Mouse (Mus musculus): Measurements from ENCODE around the gene Pcsk4. TPM values are rescaled to one million over a fixed set of nuclear protein-coding genes. Genes with fewer than 3 reads are reported as not detected.
A peak's percentile ranks its signal among the peaks of the same experiment; 100 is the strongest.

Pcsk4 gene
- polyA plus RNA-seq, 1 experiment from 2014 or later = 8.6 TPM

- no peak for ATAC-seq (ENCODE audit: low FRiP score, low TSS enrichment)
- H3K36me3 ChIP-seq (ENCODE audit: insufficient read depth, low read length) = no peaks in the 10 kb centered on the region
- no peak overlapping the region for H3K4me3 ChIP-seq (ENCODE audit: low read length)
- no peak overlapping the region for H3K27ac ChIP-seq (ENCODE audit: low read length)
- no peak overlapping the region for H3K4me2 ChIP-seq (replicated peaks; ENCODE audit: low read depth, low read length)
- no peak overlapping the region for H3K9ac ChIP-seq (replicated peaks; ENCODE audit: low read length)
- H3K4me1 ChIP-seq (ENCODE audit: insufficient read depth, low read length) = peaks cover 22% of the 10 kb centered on the region
- no peaks in the 10 kb centered on the region for H3K27me3 ChIP-seq (ENCODE audit: insufficient read depth, low read length)
- no peaks in the 10 kb centered on the region for H3K9me3 ChIP-seq (ENCODE audit: low read length)
- 78% methylated on average over 21 of the region's 21 CpGs for WGBS
Observed at GRCm38 (mm10) chr10:80325045-80325444, 4.3 kb downstream of the Pcsk4 start.

GRCm38 (mm10) chr10:80324120-80325037 lies 4.9 kb downstream of the Pcsk4 start:
- Histone ChIP-seq H3K4me1 (ENCODE audit: insufficient read depth, low read length) (peaks cover 27% of the 10 kb centered on the region), H3K9ac (replicated peaks; ENCODE audit: low read length) (no peak overlapping the region; the same call in 1 of the 2 replicates), H3K4me2 (replicated peaks; ENCODE audit: low read depth, low read length) (peak overlapping the region; percentile 98), H3K36me3 (ENCODE audit: insufficient read depth, low read length) (no peaks in the 10 kb centered on the region), H3K27me3 (ENCODE audit: insufficient read depth, low read length) (no peaks in the 10 kb centered on the region), H3K27ac (ENCODE audit: low read length) (no peak overlapping the region), H3K4me3 (ENCODE audit: low read length) (peak overlapping the region; percentile 67; the same call in 1 of the 2 replicates), H3K9me3 (ENCODE audit: low read length) (no peaks in the 10 kb centered on the region)
- ATAC-seq (ENCODE audit: low FRiP score, low TSS enrichment) = no peak
- 81% methylated on average over 17 of the region's 17 CpGs for WGBS

- peak; percentile 43 for ATAC-seq (ENCODE audit: low FRiP score, low TSS enrichment)
- 0 out of 2 replicates have a peak overlapping the region, but pooled peaks have one; percentile 18 for H3K27ac ChIP-seq (ENCODE audit: low read length)
- peak overlapping the region; percentile 67 for H3K4me3 ChIP-seq (ENCODE audit: low read length)
- peaks cover 25% of the 10 kb centered on the region for H3K4me1 ChIP-seq (ENCODE audit: insufficient read depth, low read length)
- H3K27me3 ChIP-seq (ENCODE audit: insufficient read depth, low read length) = no peaks in the 10 kb centered on the region
- peak overlapping the region; percentile 98 for H3K4me2 ChIP-seq (replicated peaks; ENCODE audit: low read depth, low read length)
- H3K9ac ChIP-seq (replicated peaks; ENCODE audit: low read length) = peak overlapping the region; percentile 73
- H3K36me3 ChIP-seq (ENCODE audit: insufficient read depth, low read length) = 0 out of 2 replicates have a peak, but pooled peaks cover 4% of the 10 kb centered on the region
- WGBS = under 1% methylated on average over 40 of the region's 46 CpGs
- H3K9me3 ChIP-seq (ENCODE audit: low read length) = no peaks in the 10 kb centered on the region
Observed at GRCm38 (mm10) chr10:80323261-80324119, 5.8 kb downstream of the Pcsk4 start.

GRCm38 (mm10) chr10:80322811-80323211 lies 6.5 kb downstream of the Pcsk4 start:
- H3K4me2 ChIP-seq (replicated peaks; ENCODE audit: low read depth, low read length) = peak overlapping the region; percentile 98
- H3K27me3 ChIP-seq (ENCODE audit: insufficient read depth, low read length) = no peaks in the 10 kb centered on the region; the same call in 1 of the 2 replicates
- peak; percentile 7; the same call in 1 of the 2 replicates for ATAC-seq (ENCODE audit: low FRiP score, low TSS enrichment)
- H3K4me3 ChIP-seq (ENCODE audit: low read length) = peak overlapping the region; percentile 67
- no peaks in the 10 kb centered on the region for H3K9me3 ChIP-seq (ENCODE audit: low read length)
- H3K27ac ChIP-seq (ENCODE audit: low read length) = no peak overlapping the region
- WGBS = 3% methylated on average over 28 of the region's 28 CpGs
- peaks cover 25% of the 10 kb centered on the region for H3K4me1 ChIP-seq (ENCODE audit: insufficient read depth, low read length)
- H3K36me3 ChIP-seq (ENCODE audit: insufficient read depth, low read length) = 0 out of 2 replicates have a peak, but pooled peaks cover 4% of the 10 kb centered on the region
- H3K9ac ChIP-seq (replicated peaks; ENCODE audit: low read length) = peak overlapping the region; percentile 73

- Histone ChIP-seq H3K36me3 (ENCODE audit: insufficient read depth, low read length) (0 out of 2 replicates have a peak, but pooled peaks cover 4% of the 10 kb centered on the region), H3K27me3 (ENCODE audit: insufficient read depth, low read length) (peaks cover 7% of the 10 kb centered on the region; the same call in 1 of the 2 replicates), H3K4me1 (ENCODE audit: insufficient read depth, low read length) (peaks cover 25% of the 10 kb centered on the region), H3K4me2 (replicated peaks; ENCODE audit: low read depth, low read length) (peak overlapping the region; percentile 98), H3K27ac (ENCODE audit: low read length) (no peak overlapping the region), H3K4me3 (ENCODE audit: low read length) (peak overlapping the region; percentile 67; the same call in 1 of the 2 replicates), H3K9me3 (ENCODE audit: low read length) (no peaks in the 10 kb centered on the region), H3K9ac (replicated peaks; ENCODE audit: low read length) (no peak overlapping the region)
- ATAC-seq (ENCODE audit: low FRiP score, low TSS enrichment) = no peak
- WGBS = 91% methylated on average over 21 of the region's 21 CpGs
Observed at GRCm38 (mm10) chr10:80321670-80322581, 7.4 kb downstream of the Pcsk4 start.

GRCm38 (mm10) chr10:80321014-80321669 lies 8.2 kb downstream of the Pcsk4 start:
- Histone ChIP-seq H3K4me1 (ENCODE audit: insufficient read depth, low read length) (peaks cover 25% of the 10 kb centered on the region), H3K9me3 (ENCODE audit: low read length) (no peaks in the 10 kb centered on the region), H3K4me3 (ENCODE audit: low read length) (no peak overlapping the region), H3K36me3 (ENCODE audit: insufficient read depth, low read length) (0 out of 2 replicates have a peak, but pooled peaks cover 4% of the 10 kb centered on the region), H3K27me3 (ENCODE audit: insufficient read depth, low read length) (peaks cover 15% of the 10 kb centered on the region), H3K9ac (replicated peaks; ENCODE audit: low read length) (no peak overlapping the region), H3K4me2 (replicated peaks; ENCODE audit: low read depth, low read length) (no peak overlapping the region), H3K27ac (ENCODE audit: low read length) (no peak overlapping the region)
- 74% methylated on average over 6 of the region's 6 CpGs for WGBS
- ATAC-seq (ENCODE audit: low FRiP score, low TSS enrichment) = no peak

- Histone ChIP-seq H3K9me3 (ENCODE audit: low read length) (no peaks in the 10 kb centered on the region), H3K36me3 (ENCODE audit: insufficient read depth, low read length) (0 out of 2 replicates have a peak, but pooled peaks cover 4% of the 10 kb centered on the region), H3K27me3 (ENCODE audit: insufficient read depth, low read length) (peaks cover 23% of the 10 kb centered on the region), H3K9ac (replicated peaks; ENCODE audit: low read length) (peak within 1 kb of the TSS; percentile 84), H3K4me2 (replicated peaks; ENCODE audit: low read depth, low read length) (peak within 1 kb of the TSS; percentile 87), H3K4me1 (ENCODE audit: insufficient read depth, low read length) (peaks cover 25% of the 10 kb centered on the region), H3K27ac (ENCODE audit: low read length) (peak within 1 kb of the TSS; percentile 56; the same call in 1 of the 2 replicates), H3K4me3 (ENCODE audit: low read length) (peak within 1 kb of the TSS; percentile 86)
- WGBS = under 1% methylated on average over 34 of the region's 34 CpGs
- ATAC-seq (ENCODE audit: low FRiP score, low TSS enrichment) = peak; percentile 44
Observed at GRCm38 (mm10) chr10:80320340-80320760, 8.9 kb downstream of the Pcsk4 start, which contains the start of gene 2310011J03Rik. Gene 2310011J03Rik, minus strand, starts transcription at chr10:80320537.

- Histone ChIP-seq H3K36me3 (ENCODE audit: insufficient read depth, low read length) (0 out of 2 replicates have a peak, but pooled peaks cover 4% of the 10 kb centered on the region), H3K9me3 (ENCODE audit: low read length) (no peaks in the 10 kb centered on the region), H3K9ac (replicated peaks; ENCODE audit: low read length) (no peak overlapping the region), H3K4me3 (ENCODE audit: low read length) (no peak overlapping the region), H3K4me2 (replicated peaks; ENCODE audit: low read depth, low read length) (no peak overlapping the region), H3K4me1 (ENCODE audit: insufficient read depth, low read length) (peaks cover 20% of the 10 kb centered on the region), H3K27ac (ENCODE audit: low read length) (no peak overlapping the region), H3K27me3 (ENCODE audit: insufficient read depth, low read length) (peaks cover 56% of the 10 kb centered on the region)
- ATAC-seq (ENCODE audit: low FRiP score, low TSS enrichment) = no peak
- 42% methylated on average over 10 of the region's 10 CpGs for WGBS
Observed at GRCm38 (mm10) chr10:80317011-80317410, 12.3 kb downstream of the Pcsk4 start.
